Mouse (Mus musculus) midbrain, embryonic 10.5 days (tissue): ENCODE data around the gene Lrrk2. TPM values are rescaled to one million over a fixed set of nuclear protein-coding genes. Genes with fewer than 3 reads are reported as not detected.

ENCODE experiments used
- DNase-seq: peaks from one replicate; pipeline ENCODE4 v3.0.0-alpha.2; 2017; ENCODE audit warnings: low spot score
- H3K27ac ChIP-seq: fragments of 300-500 bp; sonication (generic); replicated peaks from 2 replicates; pipeline ENCODE4 v1.5.1; 2016; ENCODE audit warnings: mild to moderate bottlenecking
- H3K27me3 ChIP-seq: fragments of 300-500 bp; sonication (generic); 2 replicates; pipeline ENCODE4 v1.6.1; 2016; ENCODE audit warnings: low read depth, mild to moderate bottlenecking; ENCODE audit not compliant: poor library complexity, severe bottlenecking
- H3K36me3 ChIP-seq: fragments of 300-500 bp; sonication (generic); 2 replicates; pipeline ENCODE4 v1.6.1; 2016; ENCODE audit warnings: mild to moderate bottlenecking, moderate library complexity
- H3K4me1 ChIP-seq: fragments of 300-500 bp; sonication (generic); 2 replicates; pipeline ENCODE4 v1.6.1; 2016
- H3K4me3 ChIP-seq: fragments of 300-500 bp; sonication (generic); 2 replicates; pipeline ENCODE4 v1.5.1; 2016; ENCODE audit warnings: mild to moderate bottlenecking, moderate library complexity
- H3K9me3 ChIP-seq: fragments of 300-500 bp; sonication (generic); replicated peaks from 2 replicates; pipeline ENCODE4 v1.6.1; 2016; ENCODE audit warnings: mild to moderate bottlenecking
- WGBS: fragments of 180-500 bp; shearing (Covaris S2); methylation state at CpG from one replicate; pipeline ENCODE4 v1.1.7; 2016; 5-methylcytosine and 5-hydroxymethylcytosine counted together
- polyA plus RNA-seq: library from polyadenylated mRNA; unstranded; fragments of >200 nt; fragmentation: Nextera tagmentation; extraction: Ambion mirVana; gene quantifications from 2 replicates; pipeline ENCODE4 v1.2.1, GENCODE M21; 2016

Gene Lrrk2
- polyA plus RNA-seq, 1 experiment from 2014 or later: 2.1 TPM

DNA sequence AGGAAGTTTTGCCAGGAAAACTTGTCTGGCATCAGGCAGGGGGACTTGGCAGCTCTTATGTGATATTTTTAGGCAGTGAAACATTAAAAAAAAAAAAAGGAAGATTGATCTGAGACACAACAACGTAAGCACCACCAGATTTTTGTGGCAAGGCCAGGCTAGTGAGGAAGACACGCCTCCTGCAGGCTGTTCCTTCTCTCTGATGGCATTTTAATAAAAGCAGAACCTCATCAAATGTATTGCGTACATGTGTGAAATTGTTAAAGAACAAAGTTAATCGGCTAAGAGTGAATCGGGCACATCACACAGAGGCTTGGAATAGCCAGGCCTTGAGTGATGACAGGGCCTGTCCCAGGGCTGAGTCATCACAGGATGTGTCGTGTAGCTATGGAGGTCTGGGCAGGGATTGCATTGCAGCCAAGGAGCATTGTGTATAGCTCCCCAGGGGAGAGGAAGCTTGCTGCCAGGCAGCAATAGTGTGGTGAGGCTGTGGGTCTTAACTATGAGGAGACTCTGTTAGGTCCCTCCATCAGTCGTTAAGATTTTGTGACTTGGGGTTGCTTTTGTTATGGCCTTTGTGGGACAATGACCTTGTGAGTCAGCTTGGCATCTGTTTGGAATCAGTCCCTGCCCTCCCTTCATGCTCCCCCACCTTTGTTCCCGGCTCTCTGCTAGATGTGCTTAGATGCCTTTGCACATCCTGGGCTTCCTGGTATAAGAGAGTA lies 30.2 kb downstream of the Lrrk2 start:
- no peak overlapping the region for H3K4me3 ChIP-seq
- WGBS: 67% methylated on average over 8 of the region's 8 CpGs
- no peaks in the 10 kb centered on the region; the same call in 1 of the 2 replicates for H3K27me3 ChIP-seq
- no peak for DNase-seq
- H3K9me3 ChIP-seq: no peaks in the 10 kb centered on the region
- peak overlapping the region; percentile 28; the same call in 1 of the 2 replicates for H3K27ac ChIP-seq
- peaks cover 6% of the 10 kb centered on the region for H3K4me1 ChIP-seq
- H3K36me3 ChIP-seq: no peaks in the 10 kb centered on the region

DNA sequence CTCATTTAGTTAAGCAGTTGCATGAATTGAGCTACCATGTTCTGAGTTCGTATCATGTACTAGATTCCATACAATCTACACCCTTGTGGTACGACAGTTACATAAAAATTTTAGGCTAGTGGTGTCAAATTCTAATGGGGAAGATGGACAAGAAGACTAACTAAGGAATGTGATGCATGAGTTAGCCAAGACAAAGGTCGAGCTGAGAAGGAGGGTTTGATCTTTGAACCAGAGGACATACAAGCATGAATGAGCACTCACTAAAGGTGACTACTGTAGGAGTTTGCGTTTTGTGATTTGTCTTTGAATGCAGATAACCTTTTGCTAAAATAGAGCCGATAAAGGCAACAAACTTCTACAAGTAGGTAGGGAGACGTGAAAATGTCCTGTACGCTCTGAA lies 31.1 kb downstream of the Lrrk2 start:
- Histone ChIP-seq H3K4me1 (peaks cover 6% of the 10 kb centered on the region), H3K27ac (no peak overlapping the region), H3K9me3 (no peaks in the 10 kb centered on the region), H3K4me3 (no peak overlapping the region), H3K36me3 (no peaks in the 10 kb centered on the region), H3K27me3 (no peaks in the 10 kb centered on the region; the same call in 1 of the 2 replicates)
- 80% methylated on average over 7 of the region's 7 CpGs for WGBS
- DNase-seq: no peak

DNA sequence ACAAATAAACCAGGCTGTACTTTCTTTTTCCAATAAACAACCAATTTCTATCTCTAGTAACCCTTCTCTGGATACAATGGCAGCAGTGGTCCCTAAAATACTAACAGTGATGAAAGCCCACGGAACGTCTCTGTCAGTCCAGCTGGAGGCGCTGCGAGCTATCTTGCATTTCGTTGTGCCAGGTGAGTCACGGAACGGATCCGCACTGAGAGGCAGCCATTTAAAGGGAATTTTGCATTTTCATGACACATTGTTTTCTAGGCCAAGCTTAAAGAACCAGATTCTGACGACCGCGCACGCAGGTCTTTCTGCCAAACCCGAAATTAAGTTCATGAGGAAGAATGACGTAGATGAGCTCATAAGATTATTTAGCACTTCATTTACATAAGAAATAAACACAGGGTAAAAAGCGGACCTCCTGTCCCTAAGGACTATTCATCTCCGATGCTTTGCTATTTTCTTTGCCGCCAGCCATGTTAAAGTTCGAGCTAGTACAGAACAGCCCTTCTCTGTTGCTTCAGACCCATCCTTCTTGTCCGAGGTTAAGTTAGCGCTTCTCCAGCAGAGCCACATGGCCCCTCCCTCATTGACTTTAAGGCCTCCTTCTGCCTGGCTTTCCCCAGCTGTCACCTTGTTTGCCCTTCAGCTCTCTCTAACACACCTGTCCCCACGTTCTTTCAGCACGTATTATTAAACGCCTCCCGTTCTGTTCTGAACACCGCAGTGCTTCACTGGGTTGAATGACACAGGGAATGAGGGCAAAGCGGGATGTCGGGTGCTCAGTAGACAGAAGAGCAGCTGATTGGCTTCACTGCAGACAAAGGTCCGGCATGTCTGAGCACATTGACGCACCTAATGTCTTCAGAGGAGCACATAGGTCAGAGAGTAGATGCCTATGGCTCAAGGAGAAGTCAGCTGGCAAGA lies 36.5 kb downstream of the Lrrk2 start:
- 32% methylated on average over 29 of the region's 29 CpGs for WGBS
- no peaks in the 10 kb centered on the region for H3K36me3 ChIP-seq
- peak overlapping the region; percentile 49 for H3K4me3 ChIP-seq
- DNase-seq: peak; percentile 14
- no peak overlapping the region for H3K27ac ChIP-seq
- no peaks in the 10 kb centered on the region for H3K9me3 ChIP-seq
- peaks cover 6% of the 10 kb centered on the region for H3K4me1 ChIP-seq
- H3K27me3 ChIP-seq: peaks cover 8% of the 10 kb centered on the region; the same call in 1 of the 2 replicates

DNA sequence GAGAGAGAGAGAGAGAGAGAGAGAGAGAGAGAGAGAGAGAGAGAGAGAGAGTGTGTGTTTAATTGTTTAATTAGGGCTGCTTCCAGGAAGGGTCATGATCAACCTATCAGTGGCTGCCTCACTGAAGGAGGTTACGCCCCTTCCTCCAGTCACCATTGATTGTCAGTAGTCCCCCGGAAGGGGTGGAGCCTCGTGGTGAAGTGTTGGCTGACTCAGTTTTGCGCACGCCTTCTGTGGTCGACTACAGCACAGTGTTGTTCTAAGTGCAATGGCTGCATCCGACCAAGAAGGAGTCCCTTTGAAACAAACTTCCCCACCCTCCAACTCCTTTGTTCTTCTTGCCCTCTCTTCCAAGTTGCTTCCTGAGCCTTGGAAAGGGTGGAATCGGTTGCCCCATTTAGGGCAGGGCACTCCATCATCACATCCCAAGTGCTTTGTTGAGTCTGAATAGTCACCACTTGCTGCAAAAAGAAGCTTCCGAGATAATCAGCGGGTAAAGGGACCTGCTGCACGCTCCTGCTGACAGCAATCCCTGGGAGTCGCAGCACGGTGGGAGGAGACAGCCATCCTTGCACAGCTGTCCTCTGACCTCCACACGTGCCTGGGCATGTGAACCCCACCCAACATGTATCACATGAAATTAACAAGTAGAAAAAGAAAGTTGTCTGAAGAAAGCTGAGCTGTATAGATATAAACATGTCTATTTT lies 62.4 kb downstream of the Lrrk2 start:
- no peaks in the 10 kb centered on the region for H3K36me3 ChIP-seq
- no peak overlapping the region for H3K27ac ChIP-seq
- no peaks in the 10 kb centered on the region for H3K27me3 ChIP-seq
- 80% methylated on average over 14 of the region's 14 CpGs for WGBS
- no peaks in the 10 kb centered on the region for H3K4me1 ChIP-seq
- no peaks in the 10 kb centered on the region for H3K9me3 ChIP-seq
- DNase-seq: no peak
- H3K4me3 ChIP-seq: no peak overlapping the region

DNA sequence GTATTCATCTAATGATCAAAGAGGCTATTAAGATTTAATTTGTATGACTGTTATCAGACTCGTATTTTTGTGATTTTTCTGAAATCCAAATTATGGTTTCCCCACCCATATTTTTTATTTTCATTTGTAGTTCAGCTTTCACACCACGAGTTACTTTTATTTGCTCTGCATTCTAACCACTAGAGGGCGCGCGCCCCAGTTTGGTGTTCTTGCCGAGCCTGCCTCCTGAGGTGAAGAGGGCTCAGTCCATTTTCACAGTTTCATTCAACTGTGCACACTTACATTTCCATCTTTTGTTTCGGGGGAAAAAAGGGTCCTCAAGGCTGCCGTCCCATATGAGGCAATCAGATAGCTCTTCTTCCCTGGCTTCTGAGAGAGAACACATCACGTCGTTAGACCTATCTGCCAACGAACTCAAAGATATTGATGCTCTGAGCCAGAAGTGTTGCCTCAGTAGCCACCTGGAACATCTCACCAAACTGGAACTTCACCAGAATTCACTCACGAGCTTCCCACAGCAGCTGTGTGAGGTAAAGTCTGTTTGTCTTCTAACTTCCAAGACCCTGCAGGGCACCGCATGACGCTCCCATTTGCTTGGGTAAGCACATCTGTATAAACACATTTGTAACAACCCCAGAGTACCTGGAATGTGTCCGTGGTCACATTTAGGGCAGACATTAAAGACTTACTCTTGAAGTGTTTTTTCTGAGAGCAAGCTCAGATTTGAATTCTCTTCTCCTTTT lies 64.0 kb downstream of the Lrrk2 start:
- no peak overlapping the region for H3K4me3 ChIP-seq
- no peaks in the 10 kb centered on the region for H3K4me1 ChIP-seq
- WGBS: 43% methylated on average over 15 of the region's 15 CpGs
- H3K27ac ChIP-seq: no peak overlapping the region
- no peaks in the 10 kb centered on the region for H3K27me3 ChIP-seq
- no peaks in the 10 kb centered on the region for H3K9me3 ChIP-seq
- DNase-seq: peak; percentile 63
- no peaks in the 10 kb centered on the region for H3K36me3 ChIP-seq

DNA sequence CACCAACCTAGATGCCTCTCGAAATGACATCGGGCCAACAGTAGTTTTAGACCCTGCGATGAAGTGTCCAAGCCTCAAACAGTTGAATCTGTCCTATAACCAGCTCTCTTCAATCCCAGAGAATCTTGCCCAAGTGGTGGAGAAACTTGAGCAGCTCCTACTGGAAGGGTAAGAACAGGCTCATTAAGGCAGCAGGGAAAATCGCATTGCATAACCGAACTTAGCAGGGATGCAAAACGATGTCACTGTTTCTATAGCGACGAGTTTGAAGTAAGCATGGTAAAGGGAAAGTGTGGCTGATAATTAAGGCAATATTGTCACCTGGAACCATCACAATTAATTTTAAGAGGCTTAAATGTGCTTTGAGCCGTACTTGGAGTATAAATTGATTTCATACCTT lies 65.8 kb downstream of the Lrrk2 start:
- 89% methylated on average over 9 of the region's 9 CpGs for WGBS
- Histone ChIP-seq H3K27me3 (no peaks in the 10 kb centered on the region), H3K4me1 (no peaks in the 10 kb centered on the region), H3K4me3 (no peak overlapping the region), H3K9me3 (no peaks in the 10 kb centered on the region), H3K36me3 (no peaks in the 10 kb centered on the region), H3K27ac (no peak overlapping the region)
- DNase-seq: no peak

DNA sequence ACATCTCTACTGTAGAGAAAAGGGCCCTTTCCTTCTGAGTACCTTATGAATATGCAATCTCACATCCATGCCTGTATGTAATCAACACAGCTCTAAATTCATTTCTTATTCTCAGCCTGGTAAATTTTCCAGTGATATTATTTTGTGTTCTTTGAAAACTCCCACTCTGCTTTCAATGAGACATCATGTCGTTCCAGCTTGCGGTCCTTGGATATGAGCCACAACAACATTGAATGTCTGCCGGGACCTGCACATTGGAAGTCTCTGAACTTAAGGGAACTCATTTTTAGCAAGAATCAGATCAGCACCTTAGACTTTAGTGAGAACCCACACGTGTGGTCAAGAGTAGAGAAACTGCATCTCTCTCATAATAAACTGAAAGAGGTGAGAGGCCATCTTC lies 72.5 kb downstream of the Lrrk2 start:
- Histone ChIP-seq H3K27me3 (no peaks in the 10 kb centered on the region), H3K27ac (no peak overlapping the region), H3K36me3 (no peaks in the 10 kb centered on the region), H3K4me3 (no peak overlapping the region), H3K9me3 (no peaks in the 10 kb centered on the region), H3K4me1 (no peaks in the 10 kb centered on the region)
- DNase-seq: no peak
- 91% methylated on average over 4 of the region's 4 CpGs for WGBS

DNA sequence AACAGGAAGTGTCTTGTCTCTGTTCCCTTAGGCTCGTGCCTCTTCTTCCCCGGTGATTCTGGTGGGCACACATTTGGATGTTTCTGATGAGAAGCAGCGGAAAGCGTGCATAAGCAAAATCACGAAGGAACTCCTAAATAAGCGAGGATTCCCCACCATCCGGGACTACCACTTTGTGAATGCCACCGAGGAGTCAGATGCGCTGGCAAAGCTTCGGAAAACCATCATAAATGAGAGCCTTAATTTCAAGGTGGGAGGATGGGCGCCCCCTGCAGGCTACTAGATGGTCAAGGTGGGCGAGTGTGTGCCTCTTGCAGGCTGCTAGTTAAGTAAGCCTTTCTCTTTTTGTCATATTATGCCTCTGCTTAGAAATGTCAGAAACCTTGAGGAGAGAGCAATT lies 79.1 kb downstream of the Lrrk2 start:
- WGBS: 70% methylated on average over 12 of the region's 12 CpGs
- Histone ChIP-seq H3K27ac (no peak overlapping the region), H3K27me3 (no peaks in the 10 kb centered on the region), H3K36me3 (no peaks in the 10 kb centered on the region), H3K4me1 (no peaks in the 10 kb centered on the region), H3K4me3 (no peak overlapping the region), H3K9me3 (no peaks in the 10 kb centered on the region)
- DNase-seq: peak; percentile 36

DNA sequence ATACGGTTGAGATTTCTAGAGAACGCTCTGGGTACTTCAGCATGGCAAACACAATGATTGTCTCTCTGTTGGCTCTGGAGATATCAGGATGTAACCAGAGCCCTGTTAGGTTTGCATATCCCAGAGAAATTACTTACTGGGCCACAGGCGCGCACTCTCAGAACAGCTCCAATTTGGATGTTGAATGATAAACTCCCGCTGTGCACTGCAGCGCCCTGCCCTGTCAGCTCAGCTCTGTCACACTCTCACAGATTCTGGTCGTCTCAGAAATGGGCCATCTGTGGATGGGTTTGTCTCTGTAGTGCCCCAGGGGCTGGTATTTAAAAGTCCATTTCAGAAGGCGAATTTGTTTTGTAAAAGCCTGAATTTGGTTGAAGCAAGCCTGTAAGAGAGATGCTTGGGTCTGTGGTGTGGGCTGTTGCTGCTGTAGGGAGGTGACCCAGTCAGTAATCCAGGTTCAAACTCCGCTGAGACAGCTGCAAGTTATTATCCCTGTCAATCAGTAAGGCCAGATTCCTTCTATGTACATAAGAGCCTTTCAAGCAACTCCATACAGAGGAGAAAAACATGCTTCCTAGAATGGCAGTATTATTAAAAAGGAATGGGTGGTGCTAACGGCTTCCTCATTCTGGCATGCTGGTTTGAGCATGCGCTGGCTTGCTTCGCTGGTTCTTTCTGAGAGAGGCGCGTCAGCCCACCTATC lies 80.6 kb downstream of the Lrrk2 start:
- Histone ChIP-seq H3K27ac (no peak overlapping the region), H3K27me3 (no peaks in the 10 kb centered on the region), H3K4me1 (no peaks in the 10 kb centered on the region), H3K4me3 (no peak overlapping the region), H3K36me3 (no peaks in the 10 kb centered on the region), H3K9me3 (no peaks in the 10 kb centered on the region)
- no peak for DNase-seq
- 84% methylated on average over 14 of the region's 14 CpGs for WGBS

DNA sequence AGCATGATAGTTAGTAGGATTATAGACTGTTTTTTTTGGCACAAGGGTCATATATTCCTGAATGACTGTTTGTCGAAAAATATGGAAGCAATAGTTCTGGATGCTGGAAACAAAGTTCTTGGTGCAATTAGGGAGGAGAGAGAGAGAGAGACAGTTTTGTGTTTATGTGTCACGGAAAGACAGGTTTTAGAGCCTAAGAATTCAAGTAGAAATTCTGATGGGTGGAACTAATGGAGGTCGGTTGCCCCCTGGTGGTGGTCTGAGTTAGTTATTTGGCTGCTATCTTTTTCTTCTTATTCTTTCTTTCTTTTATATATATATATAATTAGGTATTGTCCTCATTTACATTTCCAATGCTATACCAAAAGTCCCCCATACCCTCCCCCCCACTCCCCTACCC lies 81.6 kb downstream of the Lrrk2 start:
- DNase-seq: peak; percentile 45
- Histone ChIP-seq H3K9me3 (no peaks in the 10 kb centered on the region), H3K4me3 (no peak overlapping the region), H3K27me3 (no peaks in the 10 kb centered on the region), H3K4me1 (no peaks in the 10 kb centered on the region), H3K36me3 (no peaks in the 10 kb centered on the region), H3K27ac (no peak overlapping the region)
- 30% methylated on average over 3 of the region's 3 CpGs for WGBS

DNA sequence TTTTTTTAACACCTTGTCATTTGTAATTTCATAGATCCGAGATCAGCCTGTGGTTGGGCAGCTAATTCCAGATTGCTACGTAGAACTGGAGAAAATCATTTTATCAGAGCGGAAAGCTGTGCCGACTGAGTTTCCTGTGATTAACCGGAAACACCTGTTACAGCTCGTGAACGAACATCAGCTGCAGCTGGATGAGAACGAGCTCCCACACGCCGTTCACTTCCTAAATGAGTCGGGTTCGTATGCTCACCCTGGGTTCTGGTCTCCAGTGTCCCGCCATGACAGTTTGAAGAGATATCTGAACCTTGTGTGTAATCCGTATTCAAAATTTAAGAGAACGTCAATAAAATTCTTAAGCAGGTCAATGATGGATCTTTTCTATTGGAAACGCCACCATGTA lies 82.8 kb downstream of the Lrrk2 start:
- no peak for DNase-seq
- 87% methylated on average over 16 of the region's 16 CpGs for WGBS
- Histone ChIP-seq H3K36me3 (no peaks in the 10 kb centered on the region), H3K27ac (no peak overlapping the region), H3K9me3 (no peaks in the 10 kb centered on the region), H3K4me3 (no peak overlapping the region), H3K4me1 (no peaks in the 10 kb centered on the region), H3K27me3 (no peaks in the 10 kb centered on the region)

DNA sequence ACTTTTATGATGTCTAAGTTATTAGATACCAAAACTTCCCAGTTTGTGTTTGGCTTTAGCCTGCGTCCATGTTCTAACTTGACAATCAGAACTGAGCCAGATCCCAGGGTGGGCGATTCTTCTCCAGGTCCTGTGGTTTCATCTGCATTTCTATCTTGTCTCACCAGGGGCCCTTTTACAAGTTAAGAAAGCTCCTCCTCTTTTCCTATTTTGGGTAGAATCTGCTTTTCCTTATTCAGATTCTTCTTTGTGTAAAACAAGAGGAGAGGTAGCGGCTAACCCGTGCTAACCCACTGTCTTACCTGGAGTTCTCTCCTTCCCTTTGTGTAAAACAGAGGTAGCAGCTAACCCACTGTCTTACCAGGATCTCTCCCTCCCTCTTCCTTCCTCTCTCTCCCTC lies 99.1 kb downstream of the Lrrk2 start:
- WGBS: 27% methylated on average over 4 of the region's 4 CpGs
- H3K27me3 ChIP-seq: no peaks in the 10 kb centered on the region
- DNase-seq: no peak
- H3K27ac ChIP-seq: no peak overlapping the region
- no peaks in the 10 kb centered on the region for H3K9me3 ChIP-seq
- H3K4me1 ChIP-seq: peaks cover 3% of the 10 kb centered on the region
- no peaks in the 10 kb centered on the region for H3K36me3 ChIP-seq
- no peak overlapping the region for H3K4me3 ChIP-seq
